Mouse (Mus musculus) adrenal gland (tissue): ENCODE data around the gene Hoxb13.

Source experiments
- intact Hi-C: fragments of 180-260 bp; cut with DNase I; formaldehyde crosslinking; loops from one replicate; pipeline ENCODE4 v1.15.1; 2025

The Hoxb13 gene

DNA sequence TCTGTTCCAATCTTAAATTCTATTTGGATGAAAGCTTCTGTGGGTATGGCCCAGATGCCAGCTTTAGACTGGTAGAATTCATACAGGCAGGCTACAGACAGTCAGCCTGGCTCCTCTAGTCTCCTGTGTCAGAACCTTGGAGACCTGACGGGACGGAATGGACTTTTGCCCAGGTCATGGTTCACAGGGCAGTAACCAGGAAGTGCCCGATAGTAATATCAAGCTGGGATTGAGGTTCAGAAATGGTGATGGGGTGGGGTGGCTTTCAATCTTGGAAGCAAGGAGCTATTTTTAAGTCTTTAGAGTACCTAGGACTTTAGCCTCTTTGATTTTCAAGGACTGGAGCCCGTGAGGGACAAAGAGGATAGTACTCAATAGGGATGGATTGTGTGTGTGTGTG, 6.8 kb upstream of the Hoxb13 start:
- intact Hi-C loops, result no loop called here

- intact Hi-C loops, result loop anchor here (10.0 kb wide), 1 partner anchor 185 kb away; the partner anchor contains the start of gene Igf2bp1
Measured at GRCm38 (mm10) chr11:96189810-96190522, 4.2 kb upstream of the Hoxb13 start.

- intact Hi-C loops, result loop anchor here (10.0 kb wide), 1 partner anchor 186 kb away; the partner anchor contains the start of gene Igf2bp1
Measured at GRCm38 (mm10) chr11:96191132-96191531, 3.0 kb upstream of the Hoxb13 start.

DNA sequence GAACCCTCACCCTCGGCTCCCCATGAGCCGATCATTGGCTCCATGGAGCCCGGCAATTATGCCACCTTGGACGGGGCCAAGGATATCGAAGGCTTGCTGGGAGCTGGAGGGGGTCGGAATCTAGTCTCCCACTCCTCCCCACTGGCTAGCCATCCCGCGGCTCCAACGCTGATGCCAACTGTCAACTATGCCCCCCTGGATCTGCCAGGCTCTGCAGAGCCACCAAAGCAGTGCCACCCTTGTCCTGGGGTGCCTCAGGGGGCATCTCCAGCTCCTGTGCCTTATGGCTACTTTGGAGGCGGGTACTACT, 240 bp downstream of the Hoxb13 start:
- intact Hi-C loops, result loop anchor here (10.0 kb wide), 1 partner anchor 190 kb away; the partner anchor contains the start of gene Igf2bp1

DNA sequence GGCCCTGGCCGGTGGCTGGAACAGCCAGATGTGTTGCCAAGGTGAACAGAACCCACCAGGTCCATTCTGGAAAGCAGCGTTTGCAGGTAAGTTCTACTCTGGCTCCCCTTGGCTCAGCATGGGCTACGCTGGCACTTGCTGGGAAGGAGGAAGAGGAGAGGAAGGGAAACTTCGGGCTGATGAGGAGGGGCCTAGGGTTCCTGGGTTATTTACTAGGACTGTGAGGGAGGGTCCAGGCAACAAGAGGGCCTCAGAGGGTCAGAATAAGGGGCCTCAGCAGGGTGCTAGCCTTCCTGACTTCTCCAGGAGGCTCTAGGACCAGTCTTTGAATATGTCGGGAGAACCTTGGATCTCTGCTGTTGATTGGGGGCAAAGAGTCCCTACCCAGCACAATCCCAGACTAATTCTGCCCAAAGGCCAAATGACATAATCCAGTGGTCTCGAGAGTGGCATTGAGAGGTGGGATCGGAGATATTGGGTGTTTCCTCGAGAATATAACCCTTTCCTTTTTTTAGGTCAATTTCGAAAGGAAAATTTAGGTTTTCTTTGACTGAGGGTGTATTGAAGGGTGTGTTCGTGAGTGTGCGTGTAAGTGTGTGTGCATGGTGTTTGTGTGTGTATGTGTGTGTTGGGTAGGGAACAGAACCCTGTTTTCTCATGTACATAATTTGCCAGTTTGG, 985 bp downstream of the Hoxb13 start:
- intact Hi-C loops, result loop anchor here (5.0 to 10.0 kb wide), 2 partner anchors 48 to 190 kb away; partner anchors contain the start of gene Igf2bp1

GRCm38 (mm10) chr11:96195769-96196280, 1.7 kb downstream of the Hoxb13 start:
- intact Hi-C loops, result loop anchor here (5.0 to 10.0 kb wide), 2 partner anchors 49 to 191 kb away; partner anchors contain the start of gene Igf2bp1

DNA sequence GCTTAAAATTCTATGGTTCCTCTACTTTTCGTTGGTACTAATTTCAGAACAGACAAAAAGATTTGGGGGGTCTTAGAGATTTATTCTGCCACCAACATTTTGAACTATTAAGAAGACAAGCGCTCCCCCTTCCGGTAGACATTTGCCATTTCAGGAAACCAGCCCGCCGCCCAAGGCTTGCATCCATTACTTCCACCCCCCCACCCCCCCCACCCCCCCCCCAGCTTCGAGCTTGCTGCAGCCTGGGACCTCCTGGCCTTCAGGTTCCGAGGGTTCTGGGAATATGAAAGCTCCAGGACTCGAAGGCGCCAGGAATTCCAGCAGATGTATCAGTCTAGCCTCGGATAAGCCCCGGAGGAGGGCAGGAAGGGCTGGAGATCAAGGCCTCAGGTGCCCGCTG, 4.5 kb downstream of the Hoxb13 start:
- intact Hi-C loops, result loop anchor here (5.0 to 10.0 kb wide), 2 partner anchors 51 to 194 kb away; partner anchors contain the start of gene Igf2bp1

DNA sequence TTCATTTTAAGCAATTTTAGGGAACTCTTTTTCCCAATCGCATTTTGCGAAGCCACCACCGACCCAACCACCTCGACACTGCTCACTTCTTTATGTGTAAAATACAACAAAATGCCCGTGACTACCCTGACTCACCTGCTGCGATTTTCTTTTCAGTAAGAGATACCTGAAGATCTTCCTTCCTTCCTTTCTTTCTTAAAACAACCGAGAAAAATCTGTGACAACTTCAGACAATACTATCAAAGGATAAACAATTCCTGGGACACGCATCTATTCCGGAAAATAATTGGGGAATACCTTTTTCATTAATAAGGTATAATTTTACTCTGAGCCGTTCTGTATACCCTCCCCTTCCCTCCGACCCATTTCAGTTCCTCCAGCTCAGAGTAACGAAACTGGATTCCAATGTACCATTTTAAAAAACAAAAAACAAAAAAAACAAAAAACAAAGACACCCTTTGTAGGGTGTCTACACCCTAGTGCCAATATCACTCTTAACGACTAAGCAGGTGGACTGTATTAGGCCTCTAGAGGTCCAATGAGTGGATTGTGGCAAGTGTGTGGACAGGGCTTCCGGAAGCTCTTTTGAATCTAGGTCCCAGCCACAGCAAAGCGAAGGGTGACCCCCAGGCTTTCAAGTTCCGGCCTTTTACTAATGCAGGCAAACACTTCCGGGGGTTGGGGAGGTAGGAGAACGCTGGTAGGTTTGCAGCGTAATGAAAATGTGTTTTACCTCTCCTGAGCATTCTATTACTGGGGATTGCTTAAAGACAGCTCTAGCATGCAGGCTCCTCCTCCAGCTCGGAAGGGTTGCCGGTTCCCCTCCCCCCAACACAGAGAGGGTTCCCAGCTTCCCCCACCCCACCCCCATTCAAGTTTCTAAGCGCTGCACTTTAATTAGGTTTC, 5.3 kb downstream of the Hoxb13 start:
- intact Hi-C loops, result loop anchor here (5.0 to 10.0 kb wide), 2 partner anchors 52 to 195 kb away; partner anchors contain the start of gene Igf2bp1

GRCm38 (mm10) chr11:96200183-96200655, 6.1 kb downstream of the Hoxb13 start:
- intact Hi-C loops, result no loop called here

DNA sequence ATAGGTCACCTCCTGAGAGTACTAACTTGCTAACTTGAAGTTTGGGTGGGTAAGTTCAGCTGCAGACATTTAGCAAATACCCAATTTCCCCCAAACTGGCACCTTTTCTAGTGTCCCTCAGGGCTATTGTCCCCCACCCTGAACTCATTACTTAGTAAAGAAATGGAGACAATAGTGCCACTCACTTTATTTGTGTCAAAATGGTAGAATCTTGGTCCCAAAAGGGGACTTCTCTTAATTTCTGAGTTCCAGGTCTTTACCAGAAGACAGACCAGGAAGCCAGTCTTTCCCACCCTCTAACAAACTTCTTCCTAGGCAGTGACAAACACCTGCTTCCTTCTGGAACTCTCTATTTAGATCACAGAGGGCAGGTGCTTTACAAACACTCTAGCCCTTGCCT, 7.6 kb downstream of the Hoxb13 start:
- intact Hi-C loops, result no loop called here

DNA sequence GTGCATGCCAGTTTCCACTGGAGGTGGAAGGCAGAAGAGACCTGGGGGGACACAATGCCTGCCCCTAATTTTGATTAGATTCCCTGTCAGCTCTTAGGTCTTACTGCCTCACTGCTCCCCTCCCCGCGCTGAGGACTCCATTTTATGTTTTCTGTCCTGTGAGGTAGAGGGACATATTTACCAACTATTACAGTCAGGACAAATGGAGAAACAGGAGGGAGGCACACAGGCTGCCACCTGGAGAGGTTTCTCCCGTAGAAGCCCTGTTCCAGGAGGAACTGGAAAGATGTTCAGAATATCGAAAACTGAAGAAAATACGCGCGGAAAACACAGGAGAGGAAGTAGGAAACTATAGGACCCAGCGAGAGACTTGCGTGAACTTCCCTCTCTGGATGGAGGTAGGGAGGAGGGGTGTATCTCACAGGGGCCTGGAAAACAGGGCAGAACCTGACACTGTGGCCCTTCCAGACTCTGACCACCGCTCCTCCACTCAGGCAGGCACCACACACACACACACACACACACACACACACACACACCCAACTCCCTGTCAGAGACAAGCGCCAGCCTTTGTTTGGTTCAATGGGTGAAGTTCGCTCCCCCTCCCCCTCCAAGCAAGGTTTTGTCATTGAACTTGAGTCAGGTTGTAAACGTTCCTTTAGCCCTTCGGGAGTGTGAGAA, 8.4 kb downstream of the Hoxb13 start:
- intact Hi-C loops, result no loop called here

GRCm38 (mm10) chr11:96203182-96203788, 9.2 kb downstream of the Hoxb13 start:
- intact Hi-C loops, result no loop called here

DNA sequence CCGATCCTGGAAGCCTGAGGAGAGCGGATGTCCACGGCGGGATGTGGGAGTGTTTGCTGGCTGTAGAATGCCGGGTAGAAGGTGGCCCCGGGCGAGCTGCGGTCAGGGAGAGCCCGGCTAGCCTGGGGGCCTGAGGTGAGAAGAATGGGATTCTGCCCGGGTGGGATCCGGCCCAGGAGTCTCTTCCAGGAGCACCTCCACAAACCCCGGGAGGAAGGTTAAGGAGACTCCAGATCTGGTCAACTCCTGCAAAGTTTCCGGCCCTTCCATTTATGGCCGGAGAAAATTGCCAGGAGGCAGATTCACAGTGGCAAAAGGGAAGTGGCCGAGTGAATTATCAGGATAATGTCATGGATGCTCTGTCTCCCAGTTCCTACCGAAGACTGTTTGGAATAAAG, 9.7 kb downstream of the Hoxb13 start:
- intact Hi-C loops, result no loop called here

DNA sequence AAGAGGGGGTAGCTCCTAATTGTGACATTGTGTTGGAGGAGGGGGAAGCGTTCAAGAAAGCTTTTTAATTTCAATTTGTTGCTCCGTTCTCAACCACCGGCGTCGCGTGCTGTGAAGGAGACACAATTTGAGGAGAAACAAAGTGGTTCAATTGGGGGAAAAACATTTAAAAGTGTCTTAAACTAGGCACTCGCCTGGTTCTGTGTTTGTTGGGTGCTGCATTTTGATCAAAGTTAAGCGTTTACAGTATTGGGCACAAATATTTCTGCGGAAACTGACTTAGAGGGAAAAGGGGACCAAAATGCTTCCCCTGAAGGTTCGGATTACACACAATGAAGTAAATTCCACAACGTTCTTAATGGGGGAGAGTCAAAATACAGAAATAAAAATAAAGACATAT, 10.2 kb downstream of the Hoxb13 start:
- intact Hi-C loops, result no loop called here

- intact Hi-C loops, result no loop called here
Measured at GRCm38 (mm10) chr11:96205426-96206131, 11.5 kb downstream of the Hoxb13 start.

GRCm38 (mm10) chr11:96223813-96224212, 29.7 kb downstream of the Hoxb13 start:
- intact Hi-C loops, result no loop called here

DNA sequence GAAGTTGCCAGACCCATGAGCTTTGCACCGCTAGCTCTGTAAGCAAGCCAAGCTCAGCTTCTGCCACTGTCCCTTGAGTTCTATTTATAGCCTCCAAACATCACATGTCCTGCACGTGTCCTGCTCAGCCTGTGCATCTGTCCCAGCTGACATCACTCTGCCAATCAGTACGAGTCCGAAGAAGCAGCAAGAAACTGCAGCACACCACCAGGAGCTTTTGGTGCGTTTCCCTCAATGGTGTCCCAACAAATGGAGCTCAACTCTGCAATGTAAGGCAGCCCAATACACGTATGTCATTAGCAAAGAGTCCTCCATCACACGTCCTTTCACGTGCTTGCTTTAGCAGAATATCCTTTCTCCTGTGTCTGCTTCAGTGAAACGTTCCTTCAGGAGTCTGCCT, 33.6 kb downstream of the Hoxb13 start:
- intact Hi-C loops, result no loop called here

GRCm38 (mm10) chr11:96234906-96235305, 40.8 kb downstream of the Hoxb13 start:
- intact Hi-C loops, result loop anchor here (1.0 to 2.0 kb wide), 2 partner anchors 90 to 142 kb away; no protein-coding TSS in a partner anchor

- intact Hi-C loops, result no loop called here
Measured at GRCm38 (mm10) chr11:96240211-96240610, 46.1 kb downstream of the Hoxb13 start.
